Mouse (Mus musculus): ENCODE measurements at regions not wholly inside any gene's neighbourhood (a gene's known extent, or its start where the extent isn't known, plus 50 kb on each side); places are given as distances from the start of the nearest gene placed in this dataset.

- Histone ChIP-seq H3K27me3 (replicated peaks; ENCODE audit: control insufficient read depth, insufficient read depth, low read length) (no peaks in the 10 kb centered on the region), H3K9me3 (ENCODE audit: control insufficient read depth, low read length) (no peaks in the 10 kb centered on the region), H3K36me3 (ENCODE audit: control insufficient read depth, insufficient read depth) (no peaks in the 10 kb centered on the region), H3K9ac (replicated peaks; ENCODE audit: low read depth, low read length) (no peak overlapping the region), H3K27ac (ENCODE audit: low read length) (no peak overlapping the region), H3K4me1 (replicated peaks; ENCODE audit: control insufficient read depth, insufficient read depth, low read length) (no peaks in the 10 kb centered on the region), H3K4me3 (replicated peaks; ENCODE audit: low read length) (no peak overlapping the region), H3K4me2 (ENCODE audit: low read length) (no peak overlapping the region)
- 89% methylated on average over 3 of the region's 3 CpGs for WGBS
- no peak for ATAC-seq
Observed at GRCm38 (mm10) chr17:62304073-62304472, 577.0 kb downstream of the Efna5 start.

- H3K4me1 ChIP-seq (replicated peaks; ENCODE audit: control insufficient read depth, insufficient read depth, low read length), result no peaks in the 10 kb centered on the region
- H3K4me3 ChIP-seq (replicated peaks; ENCODE audit: low read length), result no peak overlapping the region
- no peak overlapping the region for H3K4me2 ChIP-seq (ENCODE audit: low read length)
- no peaks in the 10 kb centered on the region for H3K36me3 ChIP-seq (ENCODE audit: control insufficient read depth, insufficient read depth)
- H3K9me3 ChIP-seq (ENCODE audit: control insufficient read depth, low read length), result no peaks in the 10 kb centered on the region
- H3K27me3 ChIP-seq (replicated peaks; ENCODE audit: control insufficient read depth, insufficient read depth, low read length), result no peaks in the 10 kb centered on the region
- ATAC-seq, result no peak
- H3K9ac ChIP-seq (replicated peaks; ENCODE audit: low read depth, low read length), result no peak overlapping the region
- 82% methylated on average over 9 of the region's 9 CpGs for WGBS
- H3K27ac ChIP-seq (ENCODE audit: low read length), result no peak overlapping the region
Observed at GRCm38 (mm10) chr17:62299875-62300274, 581.2 kb downstream of the Efna5 start.

GRCm38 (mm10) chr17:62297393-62298060 lies 583.6 kb downstream of the Efna5 start:
- no peaks in the 10 kb centered on the region for H3K27me3 ChIP-seq (replicated peaks; ENCODE audit: control insufficient read depth, insufficient read depth, low read length)
- H3K27ac ChIP-seq (ENCODE audit: low read length), result no peak overlapping the region
- no peaks in the 10 kb centered on the region for H3K36me3 ChIP-seq (ENCODE audit: control insufficient read depth, insufficient read depth)
- H3K4me1 ChIP-seq (replicated peaks; ENCODE audit: control insufficient read depth, insufficient read depth, low read length), result no peaks in the 10 kb centered on the region
- H3K9me3 ChIP-seq (ENCODE audit: control insufficient read depth, low read length), result no peaks in the 10 kb centered on the region
- no peak overlapping the region for H3K4me3 ChIP-seq (replicated peaks; ENCODE audit: low read length)
- H3K4me2 ChIP-seq (ENCODE audit: low read length), result no peak overlapping the region
- ATAC-seq, result no peak
- no peak overlapping the region for H3K9ac ChIP-seq (replicated peaks; ENCODE audit: low read depth, low read length)
- WGBS, result 62% methylated on average over 7 of the region's 7 CpGs

GRCm38 (mm10) chr17:62295412-62295811 lies 585.7 kb downstream of the Efna5 start:
- Histone ChIP-seq H3K27ac (ENCODE audit: low read length) (no peak overlapping the region), H3K36me3 (ENCODE audit: control insufficient read depth, insufficient read depth) (no peaks in the 10 kb centered on the region), H3K9me3 (ENCODE audit: control insufficient read depth, low read length) (no peaks in the 10 kb centered on the region), H3K4me3 (replicated peaks; ENCODE audit: low read length) (no peak overlapping the region), H3K4me2 (ENCODE audit: low read length) (no peak overlapping the region), H3K27me3 (replicated peaks; ENCODE audit: control insufficient read depth, insufficient read depth, low read length) (no peaks in the 10 kb centered on the region), H3K4me1 (replicated peaks; ENCODE audit: control insufficient read depth, insufficient read depth, low read length) (no peaks in the 10 kb centered on the region), H3K9ac (replicated peaks; ENCODE audit: low read depth, low read length) (no peak overlapping the region)
- no peak for ATAC-seq

GRCm38 (mm10) chr17:62292703-62293102 lies 588.4 kb downstream of the Efna5 start:
- Histone ChIP-seq H3K4me1 (replicated peaks; ENCODE audit: control insufficient read depth, insufficient read depth, low read length) (no peaks in the 10 kb centered on the region), H3K36me3 (ENCODE audit: control insufficient read depth, insufficient read depth) (no peaks in the 10 kb centered on the region), H3K9me3 (ENCODE audit: control insufficient read depth, low read length) (no peaks in the 10 kb centered on the region), H3K27ac (ENCODE audit: low read length) (no peak overlapping the region), H3K4me3 (replicated peaks; ENCODE audit: low read length) (no peak overlapping the region), H3K9ac (replicated peaks; ENCODE audit: low read depth, low read length) (no peak overlapping the region), H3K27me3 (replicated peaks; ENCODE audit: control insufficient read depth, insufficient read depth, low read length) (no peaks in the 10 kb centered on the region), H3K4me2 (ENCODE audit: low read length) (no peak overlapping the region)
- no peak for ATAC-seq
- WGBS, result 94% methylated on average over 5 of the region's 5 CpGs

GRCm38 (mm10) chr17:62287666-62288065 lies 593.5 kb downstream of the Efna5 start:
- no peak overlapping the region for H3K4me3 ChIP-seq (replicated peaks; ENCODE audit: low read length)
- H3K4me2 ChIP-seq (ENCODE audit: low read length), result no peak overlapping the region
- H3K9ac ChIP-seq (replicated peaks; ENCODE audit: low read depth, low read length), result no peak overlapping the region
- H3K9me3 ChIP-seq (ENCODE audit: control insufficient read depth, low read length), result no peaks in the 10 kb centered on the region
- no peak for ATAC-seq
- H3K27ac ChIP-seq (ENCODE audit: low read length), result no peak overlapping the region
- no peaks in the 10 kb centered on the region for H3K4me1 ChIP-seq (replicated peaks; ENCODE audit: control insufficient read depth, insufficient read depth, low read length)
- no peaks in the 10 kb centered on the region for H3K27me3 ChIP-seq (replicated peaks; ENCODE audit: control insufficient read depth, insufficient read depth, low read length)
- no peaks in the 10 kb centered on the region for H3K36me3 ChIP-seq (ENCODE audit: control insufficient read depth, insufficient read depth)

DNA sequence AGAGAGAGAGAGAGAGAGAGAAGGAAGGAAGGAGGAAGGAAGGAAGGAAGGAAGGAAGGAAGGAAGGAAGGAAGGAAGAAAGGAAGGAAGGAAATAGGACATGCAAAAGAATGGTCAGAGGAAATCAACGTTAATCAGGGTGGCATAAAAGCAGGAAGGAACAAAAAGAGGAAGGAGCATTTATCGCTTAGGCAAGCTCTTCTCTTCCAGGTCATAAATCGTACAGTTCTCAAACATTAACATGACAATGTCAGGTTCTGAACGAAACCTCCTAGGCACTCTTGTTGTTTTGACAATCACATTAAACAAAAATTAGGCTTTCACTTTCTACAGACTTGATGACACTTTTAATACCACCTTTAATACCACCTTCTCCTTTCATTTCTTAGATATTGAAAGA lies 594.0 kb downstream of the Efna5 start:
- H3K4me2 ChIP-seq (ENCODE audit: low read length), result no peak overlapping the region
- no peaks in the 10 kb centered on the region for H3K36me3 ChIP-seq (ENCODE audit: control insufficient read depth, insufficient read depth)
- H3K4me3 ChIP-seq (replicated peaks; ENCODE audit: low read length), result no peak overlapping the region
- no peak overlapping the region for H3K27ac ChIP-seq (ENCODE audit: low read length)
- H3K4me1 ChIP-seq (replicated peaks; ENCODE audit: control insufficient read depth, insufficient read depth, low read length), result no peaks in the 10 kb centered on the region
- H3K27me3 ChIP-seq (replicated peaks; ENCODE audit: control insufficient read depth, insufficient read depth, low read length), result no peaks in the 10 kb centered on the region
- H3K9ac ChIP-seq (replicated peaks; ENCODE audit: low read depth, low read length), result no peak overlapping the region
- 84% methylated on average over 4 of the region's 4 CpGs for WGBS
- H3K9me3 ChIP-seq (ENCODE audit: control insufficient read depth, low read length), result no peaks in the 10 kb centered on the region
- ATAC-seq, result no peak

DNA sequence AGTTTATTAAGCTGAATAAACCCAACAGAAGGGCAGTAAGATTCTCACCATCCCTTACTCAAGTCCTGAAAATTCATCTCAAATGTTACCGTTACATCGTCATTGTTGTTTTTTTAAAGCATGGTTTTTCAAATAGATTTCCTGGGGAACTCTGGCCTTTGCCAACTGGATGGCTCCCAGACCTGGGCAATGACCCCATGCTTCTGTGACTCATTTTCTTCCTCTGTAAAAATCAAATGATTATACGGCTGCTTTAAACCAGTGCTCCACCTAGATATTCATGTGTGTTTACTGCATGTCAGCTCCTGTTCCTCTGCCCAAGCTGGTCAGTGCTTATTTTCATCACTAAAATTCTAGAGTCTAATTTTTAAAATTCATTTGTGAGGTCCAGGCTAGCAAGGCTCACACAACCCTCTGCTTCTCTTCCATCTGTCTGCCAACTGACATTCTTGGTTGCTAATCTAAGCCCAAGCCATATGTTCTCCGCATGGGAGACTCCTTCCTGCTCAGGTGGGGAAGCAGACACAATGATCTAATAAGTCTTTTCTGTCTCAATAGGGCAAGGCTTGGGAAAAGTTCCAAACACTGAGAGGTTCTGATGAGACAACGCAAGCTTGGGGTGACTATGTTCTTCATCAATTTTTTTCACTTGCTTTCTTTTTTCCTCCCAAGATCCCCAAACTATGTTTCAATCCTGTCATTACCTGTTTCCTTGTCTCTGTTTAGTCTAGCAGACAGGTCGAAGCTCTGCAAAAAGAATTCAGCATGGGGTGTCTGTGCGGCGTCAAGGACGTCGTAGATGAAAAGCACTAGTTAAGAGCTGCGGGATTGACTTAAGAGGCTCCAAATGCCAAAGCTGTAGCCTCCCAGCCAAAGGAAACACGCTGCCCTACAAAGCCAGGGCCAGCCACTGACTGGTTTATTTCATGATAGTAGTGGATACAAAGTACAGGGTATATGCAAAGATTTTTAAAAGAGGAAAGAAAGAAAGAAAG lies 594.7 kb downstream of the Efna5 start:
- Histone ChIP-seq H3K27me3 (replicated peaks; ENCODE audit: control insufficient read depth, insufficient read depth, low read length) (no peaks in the 10 kb centered on the region), H3K27ac (ENCODE audit: low read length) (no peak overlapping the region), H3K4me3 (replicated peaks; ENCODE audit: low read length) (no peak overlapping the region), H3K4me2 (ENCODE audit: low read length) (no peak overlapping the region), H3K9me3 (ENCODE audit: control insufficient read depth, low read length) (no peaks in the 10 kb centered on the region), H3K4me1 (replicated peaks; ENCODE audit: control insufficient read depth, insufficient read depth, low read length) (no peaks in the 10 kb centered on the region), H3K36me3 (ENCODE audit: control insufficient read depth, insufficient read depth) (no peaks in the 10 kb centered on the region), H3K9ac (replicated peaks; ENCODE audit: low read depth, low read length) (no peak overlapping the region)
- no peak for ATAC-seq
- 83% methylated on average over 12 of the region's 12 CpGs for WGBS

DNA sequence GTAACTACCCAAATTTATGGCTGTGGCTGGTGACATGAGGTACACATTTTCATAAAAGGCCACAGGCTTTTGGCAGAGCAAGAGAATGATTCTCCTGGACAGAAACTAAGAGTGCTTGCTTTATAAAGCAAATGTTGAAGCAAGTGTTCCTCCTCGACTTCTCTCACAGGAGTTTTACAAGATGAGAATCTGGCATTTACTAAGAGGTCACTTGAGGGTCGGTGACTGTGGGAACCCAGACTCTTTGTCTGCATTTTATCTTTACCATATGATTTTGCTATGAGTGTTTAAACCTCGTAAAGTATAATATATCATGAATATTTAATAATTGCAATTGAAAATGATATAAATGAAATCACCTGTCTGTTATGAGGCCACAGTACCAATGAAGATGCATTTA lies 600.9 kb downstream of the Efna5 start:
- Histone ChIP-seq H3K4me3 (replicated peaks; ENCODE audit: low read length) (no peak overlapping the region), H3K9ac (replicated peaks; ENCODE audit: low read depth, low read length) (no peak overlapping the region), H3K9me3 (ENCODE audit: control insufficient read depth, low read length) (no peaks in the 10 kb centered on the region), H3K36me3 (ENCODE audit: control insufficient read depth, insufficient read depth) (no peaks in the 10 kb centered on the region), H3K27me3 (replicated peaks; ENCODE audit: control insufficient read depth, insufficient read depth, low read length) (no peaks in the 10 kb centered on the region), H3K4me2 (ENCODE audit: low read length) (no peak overlapping the region), H3K27ac (ENCODE audit: low read length) (no peak overlapping the region), H3K4me1 (replicated peaks; ENCODE audit: control insufficient read depth, insufficient read depth, low read length) (no peaks in the 10 kb centered on the region)
- WGBS, result 79% methylated on average over 3 of the region's 3 CpGs
- ATAC-seq, result no peak
